Mouse (Mus musculus) 416B (cell line): ENCODE measurements at regions not wholly inside any gene's neighbourhood (a gene's known extent, or its start where the extent isn't known, plus 50 kb on each side); places are given as distances from the start of the nearest gene placed in this dataset.

Experiments
- DNase-seq: peaks from one replicate; pipeline ENCODE4 v3.0.0; 2011; ENCODE audit warnings: low read depth

DNA sequence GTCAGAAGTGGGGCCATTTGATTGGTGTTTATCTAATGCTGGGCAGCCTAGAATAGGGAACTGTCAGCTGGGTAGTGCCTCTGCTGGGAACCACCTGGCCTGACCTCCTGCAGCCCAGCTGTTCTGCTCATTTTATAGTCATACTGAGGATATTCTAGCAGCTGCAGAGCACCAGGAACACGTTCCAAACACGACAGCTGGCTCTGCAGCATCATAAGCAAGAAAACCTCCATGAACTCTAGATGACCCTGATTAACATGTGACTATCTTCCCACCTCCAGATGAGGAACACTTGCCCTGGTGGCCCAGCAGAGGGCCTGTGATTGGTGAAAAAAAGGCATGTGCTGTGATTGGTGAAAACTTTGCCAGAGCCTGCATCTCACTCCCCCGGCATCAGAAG, 210.6 kb upstream of the Ano5 start:
- DNase-seq = no peak

DNA sequence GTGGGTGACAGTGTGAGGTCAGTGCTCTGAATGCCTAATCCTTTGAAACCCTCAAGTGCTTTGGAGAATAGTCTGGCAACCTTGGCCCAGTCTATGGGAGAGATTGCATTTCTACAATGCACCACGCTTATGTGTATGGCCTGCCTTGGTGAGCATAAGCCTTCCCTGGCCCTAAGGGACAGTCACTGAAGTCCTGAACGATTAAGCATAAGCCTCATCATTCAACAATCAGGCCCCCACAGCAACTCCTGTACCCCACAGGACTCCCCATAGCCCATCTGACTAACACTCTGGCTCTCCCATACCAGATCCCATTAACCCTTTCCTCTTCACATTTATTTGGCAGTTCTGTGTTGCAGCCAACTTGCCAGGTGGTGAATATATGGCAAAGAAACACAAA, 203.1 kb upstream of the Ano5 start:
- DNase-seq = no peak

DNA sequence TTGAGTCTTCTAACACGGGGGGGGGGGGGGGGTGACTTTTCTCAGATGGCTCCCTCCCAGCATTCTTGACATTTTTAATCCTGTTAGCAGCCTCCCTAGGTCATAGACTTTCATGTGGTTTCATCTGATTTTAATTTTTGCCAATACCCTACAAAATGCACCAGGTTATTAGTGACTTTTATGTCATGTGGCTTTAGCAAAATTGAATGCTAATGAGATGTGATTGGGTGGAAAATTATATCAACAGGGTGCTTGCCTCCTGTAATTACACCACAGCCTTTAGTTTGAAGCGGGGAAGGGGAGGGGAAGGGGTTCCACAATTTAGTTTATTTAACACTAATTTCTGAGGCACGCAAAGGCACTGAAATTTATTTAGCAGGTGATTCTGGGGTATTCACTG, 200.6 kb upstream of the Ano5 start:
- DNase-seq = no peak

DNA sequence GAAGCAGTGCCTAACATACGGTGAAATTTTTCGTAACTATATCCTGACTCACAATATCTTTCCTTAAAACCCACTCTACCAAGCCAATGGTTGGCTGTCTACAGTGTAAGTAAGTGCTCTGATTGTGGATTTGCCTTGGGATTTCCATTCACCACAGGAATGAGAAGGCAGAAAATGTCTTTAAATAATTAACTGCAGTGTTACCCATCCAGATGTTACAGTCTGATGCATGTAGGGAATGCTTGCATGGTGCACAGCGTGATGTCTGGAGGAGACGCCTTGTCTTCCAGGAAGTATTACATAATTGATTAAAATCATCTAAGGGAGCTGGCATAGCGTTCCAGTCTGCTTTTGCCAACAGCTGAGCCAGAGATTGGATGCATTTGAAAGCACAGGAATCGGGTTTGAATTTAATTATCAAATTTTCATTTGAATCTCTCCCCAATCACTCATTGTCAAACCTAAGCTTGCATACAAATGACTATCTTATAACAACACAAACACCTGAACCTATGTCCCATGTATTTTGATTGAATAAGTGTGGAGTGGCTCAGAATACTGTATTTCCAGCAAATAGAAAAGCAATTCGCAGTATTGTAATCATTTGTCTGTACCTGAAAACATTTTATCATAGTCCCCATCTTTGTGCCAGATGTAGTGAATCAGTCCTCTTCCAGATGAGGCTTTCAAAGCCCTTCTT, 170.8 kb upstream of the Ano5 start:
- DNase-seq = no peak

DNA sequence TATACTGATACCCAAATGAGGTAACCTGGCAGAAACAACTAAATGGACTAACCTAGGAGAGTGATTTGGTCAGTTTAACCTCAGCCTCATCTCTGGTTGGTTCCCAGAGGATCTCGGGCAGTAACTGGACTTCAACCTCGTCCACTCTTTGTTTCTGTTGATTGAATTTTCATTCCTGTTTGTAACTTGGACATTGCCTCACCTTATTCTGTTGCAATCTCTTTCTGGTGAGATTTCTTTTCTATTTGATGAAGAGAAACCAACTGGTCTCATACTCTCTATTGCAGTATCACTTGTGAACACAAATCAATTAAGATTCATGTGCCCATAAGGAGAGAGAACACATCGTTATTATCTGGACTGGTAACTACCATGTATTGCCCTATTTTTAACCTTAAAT, 163.3 kb upstream of the Ano5 start:
- DNase-seq = no peak

DNA sequence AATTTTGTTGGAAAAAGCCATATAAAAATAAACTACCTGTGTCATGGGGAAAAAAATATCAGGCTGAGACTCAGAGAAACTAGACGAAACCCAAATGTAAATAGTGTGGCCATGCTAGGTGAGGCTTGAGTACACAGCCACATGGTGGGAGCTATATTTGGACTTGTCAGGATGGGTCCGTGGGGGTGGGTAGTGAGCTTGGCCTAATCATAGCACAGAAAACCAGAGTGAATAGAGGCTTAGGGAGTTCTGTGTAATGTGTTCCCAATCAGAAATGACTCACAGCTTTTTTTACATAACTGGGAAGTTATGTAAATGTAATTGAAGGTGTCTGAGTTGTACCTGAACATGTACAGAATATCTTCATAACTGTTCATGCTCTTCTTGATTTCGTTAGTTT, 150.7 kb upstream of the Ano5 start:
- no peak for DNase-seq

DNA sequence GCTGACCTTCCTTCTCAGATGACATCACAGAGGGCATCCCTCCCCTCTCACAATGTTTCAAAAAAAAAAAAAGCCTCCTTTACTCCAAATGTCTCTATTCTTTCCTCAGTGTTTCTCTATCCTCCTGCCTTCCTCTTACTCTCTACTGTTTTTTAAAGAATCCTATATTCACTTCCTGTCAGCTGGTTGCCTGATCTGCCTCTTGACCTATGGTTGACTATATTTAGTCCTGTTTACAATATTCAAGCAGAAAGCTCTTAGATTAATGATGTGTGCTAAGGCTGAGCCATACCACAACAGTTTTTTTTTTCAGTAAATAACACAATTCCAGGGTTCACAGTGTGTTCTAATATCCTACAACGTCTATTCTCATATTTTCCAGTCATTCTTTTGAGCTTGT, 133.2 kb upstream of the Ano5 start:
- DNase-seq = no peak
